Mouse (Mus musculus): ENCODE data around the gene Lamb3. TPM values are rescaled to one million over a fixed set of nuclear protein-coding genes. Genes with fewer than 3 reads are reported as not detected.

Lamb3 gene
- polyA plus RNA-seq, 1 experiment from 2014 or later = 1.2 TPM

DNA sequence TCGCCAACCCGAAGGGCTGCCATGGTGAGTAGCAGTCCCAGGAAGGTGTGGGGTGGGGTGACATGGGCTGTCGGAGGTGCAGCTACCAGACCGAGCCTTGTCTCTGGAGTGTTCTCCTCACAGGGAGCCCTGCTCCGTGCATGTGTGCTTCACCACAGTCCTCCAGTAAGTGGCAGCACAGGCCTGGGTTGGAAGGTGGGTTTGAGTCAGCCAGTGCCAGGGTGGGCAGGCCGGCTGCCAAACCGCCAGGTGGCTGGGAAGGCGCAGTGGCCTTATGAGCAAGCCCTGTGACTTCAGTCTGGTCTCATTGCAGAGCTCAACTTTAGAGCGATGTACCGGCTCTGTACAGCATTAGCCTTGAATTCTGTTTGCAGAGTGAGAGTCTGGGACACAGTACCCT is 122.7 kb downstream of the Lamb3 start:
- Histone ChIP-seq H3K36me3 (ENCODE audit: control insufficient read depth, insufficient read depth) (no peaks in the 10 kb centered on the region), H3K4me3 (ENCODE audit: low read depth, low read length) (no peak overlapping the region), H3K4me1 (ENCODE audit: control insufficient read depth, low read depth, low read length) (no peaks in the 10 kb centered on the region; the same call in 1 of the 2 replicates), H3K9me3 (replicated peaks; ENCODE audit: control insufficient read depth, low read length) (no peaks in the 10 kb centered on the region), H3K4me2 (ENCODE audit: low read depth, low read length) (no peak overlapping the region), H3K9ac (ENCODE audit: low read depth, low read length) (no peak overlapping the region), H3K27me3 (ENCODE audit: control insufficient read depth, insufficient read depth, low read depth, low read length) (no peaks in the 10 kb centered on the region), H3K27ac (ENCODE audit: low read length) (no peak overlapping the region)
- ATAC-seq (ENCODE audit: low read depth) = 0 out of 2 replicates have a peak, but pooled peaks have one; percentile 9
- 41% methylated on average over 10 of the region's 10 CpGs for WGBS (ENCODE audit: insufficient replicate concordance)

DNA sequence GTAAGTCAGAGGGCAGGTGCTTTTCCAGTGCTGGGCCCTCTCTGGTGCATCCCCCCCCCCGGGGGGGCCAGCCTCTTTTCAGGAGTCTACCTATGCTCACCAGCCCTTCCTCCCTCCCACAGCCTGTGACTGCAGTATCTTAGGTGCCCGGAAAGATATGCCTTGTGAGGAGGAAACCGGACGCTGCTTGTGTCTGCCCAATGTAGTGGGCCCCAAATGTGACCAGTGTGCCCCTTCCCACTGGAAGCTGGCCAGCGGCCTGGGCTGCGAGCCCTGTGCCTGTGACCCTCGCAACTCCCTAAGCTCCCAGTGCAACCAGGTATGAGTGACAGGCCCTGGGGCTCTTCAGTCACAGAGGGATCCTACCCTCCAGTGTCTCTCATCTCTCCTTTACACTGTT is 123.1 kb downstream of the Lamb3 start:
- Histone ChIP-seq H3K9ac (ENCODE audit: low read depth, low read length) (no peak overlapping the region), H3K27ac (ENCODE audit: low read length) (no peak overlapping the region), H3K27me3 (ENCODE audit: control insufficient read depth, insufficient read depth, low read depth, low read length) (no peaks in the 10 kb centered on the region), H3K4me1 (ENCODE audit: control insufficient read depth, low read depth, low read length) (no peaks in the 10 kb centered on the region; the same call in 1 of the 2 replicates), H3K4me2 (ENCODE audit: low read depth, low read length) (no peak overlapping the region), H3K4me3 (ENCODE audit: low read depth, low read length) (no peak overlapping the region), H3K9me3 (replicated peaks; ENCODE audit: control insufficient read depth, low read length) (no peaks in the 10 kb centered on the region), H3K36me3 (ENCODE audit: control insufficient read depth, insufficient read depth) (no peaks in the 10 kb centered on the region)
- ATAC-seq (ENCODE audit: low read depth) = no peak
- WGBS (ENCODE audit: insufficient replicate concordance) = 48% methylated on average over 7 of the region's 7 CpGs

DNA sequence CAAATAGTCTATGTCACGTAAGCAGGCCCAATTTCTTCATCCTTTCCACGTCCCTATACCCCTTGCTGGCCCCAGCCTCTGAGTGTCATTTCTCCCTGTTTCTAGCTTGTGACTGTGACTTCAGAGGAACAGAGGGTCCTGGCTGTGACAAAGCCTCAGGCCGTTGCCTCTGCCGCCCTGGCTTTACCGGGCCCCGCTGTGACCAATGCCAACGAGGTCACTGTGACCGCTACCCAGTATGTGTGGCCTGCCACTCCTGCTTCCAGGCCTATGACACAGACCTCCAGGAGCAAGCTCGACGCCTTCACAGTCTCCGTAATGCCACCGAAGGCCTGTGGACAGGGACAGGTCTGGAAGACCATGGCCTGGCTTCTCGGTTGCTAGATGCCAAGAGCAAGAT is 124.5 kb downstream of the Lamb3 start:
- Histone ChIP-seq H3K4me1 (ENCODE audit: control insufficient read depth, low read depth, low read length) (no peaks in the 10 kb centered on the region; the same call in 1 of the 2 replicates), H3K36me3 (ENCODE audit: control insufficient read depth, insufficient read depth) (no peaks in the 10 kb centered on the region), H3K4me3 (ENCODE audit: low read depth, low read length) (no peak overlapping the region), H3K9me3 (replicated peaks; ENCODE audit: control insufficient read depth, low read length) (no peaks in the 10 kb centered on the region), H3K4me2 (ENCODE audit: low read depth, low read length) (no peak overlapping the region), H3K27ac (ENCODE audit: low read length) (no peak overlapping the region), H3K9ac (ENCODE audit: low read depth, low read length) (no peak overlapping the region), H3K27me3 (ENCODE audit: control insufficient read depth, insufficient read depth, low read depth, low read length) (no peaks in the 10 kb centered on the region)
- ATAC-seq (ENCODE audit: low read depth) = no peak
- 74% methylated on average over 13 of the region's 13 CpGs for WGBS (ENCODE audit: insufficient replicate concordance)

DNA sequence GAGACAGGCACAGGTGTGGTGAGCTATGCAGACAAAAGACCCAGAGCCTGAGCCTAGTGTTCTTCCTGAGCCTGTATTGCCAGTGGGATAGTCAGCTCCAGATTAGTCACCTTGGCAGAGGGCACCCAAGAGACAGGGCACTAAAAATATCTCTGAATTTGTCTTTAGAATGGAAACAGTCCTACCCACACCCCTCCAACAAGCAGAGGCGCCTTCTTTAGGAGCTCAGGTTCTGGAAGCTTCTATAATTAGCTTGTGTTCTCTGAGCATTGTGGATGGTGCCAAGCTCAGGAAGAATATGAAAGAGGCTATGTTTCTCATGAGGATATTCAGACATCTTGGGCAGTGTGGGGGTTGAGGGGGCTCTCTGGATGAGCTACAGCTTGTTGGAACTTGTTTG is 125.2 kb downstream of the Lamb3 start:
- WGBS (ENCODE audit: insufficient replicate concordance) = 44% methylated on average over 1 of the region's 1 CpGs
- H3K4me1 ChIP-seq (ENCODE audit: control insufficient read depth, low read depth, low read length) = no peaks in the 10 kb centered on the region
- no peak overlapping the region for H3K27ac ChIP-seq (ENCODE audit: low read length)
- H3K9me3 ChIP-seq (replicated peaks; ENCODE audit: control insufficient read depth, low read length) = no peaks in the 10 kb centered on the region
- H3K9ac ChIP-seq (ENCODE audit: low read depth, low read length) = no peak overlapping the region
- no peak overlapping the region for H3K4me3 ChIP-seq (ENCODE audit: low read depth, low read length)
- H3K27me3 ChIP-seq (ENCODE audit: control insufficient read depth, insufficient read depth, low read depth, low read length) = no peaks in the 10 kb centered on the region
- no peak overlapping the region for H3K4me2 ChIP-seq (ENCODE audit: low read depth, low read length)
- ATAC-seq (ENCODE audit: low read depth) = no peak
- H3K36me3 ChIP-seq (ENCODE audit: control insufficient read depth, insufficient read depth) = no peaks in the 10 kb centered on the region

DNA sequence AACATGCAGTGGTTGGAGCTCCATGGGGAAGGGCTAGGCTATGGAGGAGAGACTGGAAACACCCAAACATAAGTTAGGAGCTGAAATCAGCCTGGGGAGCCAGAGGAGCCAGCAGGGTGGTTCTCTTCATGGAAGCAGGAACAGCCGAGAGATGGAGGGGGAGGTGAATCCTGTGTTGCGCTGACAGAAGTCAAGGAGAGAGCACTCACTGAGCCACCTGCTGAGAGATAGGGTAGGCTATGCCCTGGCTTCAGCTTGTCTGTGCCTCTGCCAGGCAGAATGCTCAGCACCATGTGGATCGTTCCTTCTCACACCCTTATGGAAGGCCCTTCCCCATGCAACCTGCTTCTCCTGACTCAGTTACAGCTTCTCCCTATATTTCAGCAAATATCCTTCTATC is 126.3 kb downstream of the Lamb3 start:
- ATAC-seq (ENCODE audit: low read depth) = no peak
- Histone ChIP-seq H3K4me1 (ENCODE audit: control insufficient read depth, low read depth, low read length) (no peaks in the 10 kb centered on the region), H3K4me3 (ENCODE audit: low read depth, low read length) (no peak overlapping the region), H3K36me3 (ENCODE audit: control insufficient read depth, insufficient read depth) (no peaks in the 10 kb centered on the region), H3K27ac (ENCODE audit: low read length) (no peak overlapping the region), H3K9me3 (replicated peaks; ENCODE audit: control insufficient read depth, low read length) (no peaks in the 10 kb centered on the region), H3K27me3 (ENCODE audit: control insufficient read depth, insufficient read depth, low read depth, low read length) (no peaks in the 10 kb centered on the region), H3K4me2 (ENCODE audit: low read depth, low read length) (no peak overlapping the region), H3K9ac (ENCODE audit: low read depth, low read length) (no peak overlapping the region)
- WGBS (ENCODE audit: insufficient replicate concordance) = 72% methylated on average over 3 of the region's 3 CpGs

DNA sequence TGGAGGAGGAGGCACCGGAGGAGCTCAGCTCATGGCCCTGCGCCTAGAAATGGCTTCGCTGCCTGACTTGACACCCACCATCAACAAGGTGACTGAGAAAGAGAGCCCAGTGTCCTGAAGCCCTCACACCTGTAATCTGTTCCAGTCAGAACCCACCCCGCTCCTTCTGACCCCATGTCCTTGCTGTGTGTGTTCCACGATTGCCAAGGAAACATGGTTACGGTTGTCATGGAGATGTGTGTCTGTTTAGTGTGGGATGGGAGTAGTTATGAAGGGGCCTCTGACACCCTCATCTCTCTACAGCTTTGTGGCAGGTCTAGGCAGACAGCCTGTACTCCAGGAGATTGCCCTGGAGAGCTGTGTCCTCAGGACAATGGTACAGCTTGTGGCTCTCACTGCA is 127.0 kb downstream of the Lamb3 start:
- 71% methylated on average over 6 of the region's 6 CpGs for WGBS (ENCODE audit: insufficient replicate concordance)

DNA sequence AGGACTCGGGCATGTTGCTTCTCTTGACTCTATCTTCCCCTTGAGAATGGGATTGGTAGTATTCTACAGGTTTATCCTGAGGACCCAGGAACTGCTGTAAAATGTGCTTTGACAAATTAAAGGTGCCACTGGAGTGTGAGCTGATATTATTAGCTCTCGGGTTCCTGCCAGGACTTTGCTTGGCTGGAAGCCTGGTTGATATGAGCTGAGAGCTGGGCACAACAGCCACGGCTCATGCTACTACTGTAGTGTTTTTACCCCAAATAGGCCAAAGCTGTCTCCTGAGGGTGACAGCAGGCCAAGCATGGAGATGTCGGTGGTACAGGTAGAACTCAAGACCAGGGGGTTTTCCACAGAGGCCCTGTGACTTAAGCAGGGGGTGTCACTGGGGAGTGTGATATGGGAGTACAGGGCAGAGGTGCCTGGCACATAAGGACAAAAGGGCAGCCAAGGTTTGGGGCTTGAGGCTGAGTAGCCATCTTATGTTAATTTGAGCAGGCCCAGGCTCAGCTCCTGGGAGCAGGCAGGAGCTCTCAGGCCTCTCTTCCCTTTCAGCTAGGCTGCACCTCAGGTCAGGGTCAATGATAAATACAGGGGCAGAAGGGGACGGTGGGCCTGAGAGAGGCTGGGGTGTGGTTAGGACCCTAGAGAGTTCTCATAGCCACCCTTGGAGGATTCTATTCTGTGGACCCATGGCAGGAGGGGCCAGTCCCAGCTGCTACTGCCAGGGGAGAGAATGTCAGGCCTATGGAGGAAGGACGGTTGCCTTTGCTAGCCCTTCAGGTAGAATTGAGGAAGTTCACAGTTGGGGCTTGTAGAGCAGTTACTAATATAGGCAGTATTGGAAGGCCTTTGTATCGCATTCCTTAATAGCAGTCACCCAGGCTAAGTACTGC is 128.9 kb downstream of the Lamb3 start:
- Histone ChIP-seq H3K4me1 (ENCODE audit: control insufficient read depth, low read depth, low read length) (no peaks in the 10 kb centered on the region), H3K27ac (ENCODE audit: low read length) (no peak overlapping the region), H3K36me3 (ENCODE audit: control insufficient read depth, insufficient read depth) (no peaks in the 10 kb centered on the region), H3K4me3 (ENCODE audit: low read depth, low read length) (no peak overlapping the region), H3K9ac (ENCODE audit: low read depth, low read length) (no peak overlapping the region), H3K9me3 (replicated peaks; ENCODE audit: control insufficient read depth, low read length) (no peaks in the 10 kb centered on the region), H3K4me2 (ENCODE audit: low read depth, low read length) (no peak overlapping the region), H3K27me3 (ENCODE audit: control insufficient read depth, insufficient read depth, low read depth, low read length) (no peaks in the 10 kb centered on the region)
- WGBS (ENCODE audit: insufficient replicate concordance) = 48% methylated on average over 7 of the region's 7 CpGs
- no peak; the same call in 1 of the 2 replicates for ATAC-seq (ENCODE audit: low read depth)

More for the DNA sequence above, 127.0 kb downstream of the Lamb3 start:
- Histone ChIP-seq H3K9ac (ENCODE audit: low read depth, low read length) (no peak overlapping the region), H3K27ac (ENCODE audit: low read length) (no peak overlapping the region), H3K4me1 (ENCODE audit: control insufficient read depth, low read depth, low read length) (no peaks in the 10 kb centered on the region), H3K36me3 (ENCODE audit: control insufficient read depth, insufficient read depth) (no peaks in the 10 kb centered on the region), H3K4me3 (ENCODE audit: low read depth, low read length) (no peak overlapping the region), H3K4me2 (ENCODE audit: low read depth, low read length) (no peak overlapping the region), H3K27me3 (ENCODE audit: control insufficient read depth, insufficient read depth, low read depth, low read length) (no peaks in the 10 kb centered on the region), H3K9me3 (replicated peaks; ENCODE audit: control insufficient read depth, low read length) (no peaks in the 10 kb centered on the region)
- no peak for ATAC-seq (ENCODE audit: low read depth)

DNA sequence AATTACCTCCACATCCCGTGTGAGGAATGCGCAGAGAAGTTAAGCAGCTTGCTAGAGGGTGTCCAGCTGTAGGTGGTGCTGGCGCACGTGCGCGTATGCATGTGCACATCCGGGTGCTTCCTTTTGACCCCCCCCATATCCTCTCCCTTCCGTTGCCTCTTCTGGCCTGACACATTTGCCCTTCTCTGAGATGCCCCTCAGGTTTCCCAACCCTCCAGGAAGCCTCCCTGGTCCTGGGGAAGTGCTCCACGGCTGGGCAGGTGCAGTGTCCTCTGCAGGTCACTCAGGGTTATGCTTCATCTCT is 129.5 kb downstream of the Lamb3 start:
- 61% methylated on average over 9 of the region's 9 CpGs for WGBS (ENCODE audit: insufficient replicate concordance)
- H3K4me2 ChIP-seq (ENCODE audit: low read depth, low read length) = no peak overlapping the region
- H3K9ac ChIP-seq (ENCODE audit: low read depth, low read length) = no peak overlapping the region
- H3K27ac ChIP-seq (ENCODE audit: low read length) = no peak overlapping the region
- no peaks in the 10 kb centered on the region for H3K27me3 ChIP-seq (ENCODE audit: control insufficient read depth, insufficient read depth, low read depth, low read length)
- no peak overlapping the region for H3K4me3 ChIP-seq (ENCODE audit: low read depth, low read length)
- H3K4me1 ChIP-seq (ENCODE audit: control insufficient read depth, low read depth, low read length) = no peaks in the 10 kb centered on the region
- H3K9me3 ChIP-seq (replicated peaks; ENCODE audit: control insufficient read depth, low read length) = no peaks in the 10 kb centered on the region
- no peak for ATAC-seq (ENCODE audit: low read depth)
- H3K36me3 ChIP-seq (ENCODE audit: control insufficient read depth, insufficient read depth) = no peaks in the 10 kb centered on the region

DNA sequence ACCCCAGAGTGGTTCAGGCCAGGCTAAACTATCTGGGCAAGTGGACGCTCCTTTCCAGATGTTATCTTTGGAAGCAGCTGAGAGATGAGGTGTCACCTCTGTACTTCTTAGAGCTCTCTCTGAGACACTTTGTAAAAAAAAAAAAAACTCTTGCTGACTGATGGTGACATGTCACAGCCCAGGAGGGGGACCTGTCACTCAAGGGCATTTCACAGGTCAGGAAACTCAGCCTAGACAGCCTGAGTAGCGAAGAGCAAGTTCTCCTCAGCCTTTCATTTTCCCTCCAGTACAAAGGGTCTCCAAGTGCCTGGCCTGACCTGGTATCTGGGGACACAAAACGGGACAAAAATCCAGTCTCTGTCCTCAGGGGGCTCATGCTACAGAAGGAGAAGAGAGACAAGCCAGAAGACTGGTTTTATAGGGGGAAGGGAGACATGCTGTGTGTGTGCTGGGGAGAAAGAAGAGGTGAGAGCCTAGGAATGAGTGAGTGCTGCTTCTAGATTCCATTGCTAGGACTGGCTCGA is 130.3 kb downstream of the Lamb3 start:
- H3K4me2 ChIP-seq (ENCODE audit: low read depth, low read length) = no peak overlapping the region
- 38% methylated on average over 4 of the region's 4 CpGs for WGBS (ENCODE audit: insufficient replicate concordance)
- H3K4me3 ChIP-seq (ENCODE audit: low read depth, low read length) = no peak overlapping the region
- no peaks in the 10 kb centered on the region for H3K27me3 ChIP-seq (ENCODE audit: control insufficient read depth, insufficient read depth, low read depth, low read length)
- no peaks in the 10 kb centered on the region for H3K9me3 ChIP-seq (replicated peaks; ENCODE audit: control insufficient read depth, low read length)
- ATAC-seq (ENCODE audit: low read depth) = no peak
- no peaks in the 10 kb centered on the region for H3K4me1 ChIP-seq (ENCODE audit: control insufficient read depth, low read depth, low read length)
- H3K27ac ChIP-seq (ENCODE audit: low read length) = no peak overlapping the region
- H3K9ac ChIP-seq (ENCODE audit: low read depth, low read length) = no peak overlapping the region
- no peaks in the 10 kb centered on the region for H3K36me3 ChIP-seq (ENCODE audit: control insufficient read depth, insufficient read depth)

Measured in liver, embryonic 16.5 days (tissue).